Mouse (Mus musculus): ENCODE data around the gene Gjd3. TPM values are rescaled to one million over a fixed set of nuclear protein-coding genes. Genes with fewer than 3 reads are reported as not detected.

Gene Gjd3
- polyA plus RNA-seq, 1 experiment from 2014 or later, result 0.51 TPM

- Histone ChIP-seq H3K4me1 (replicated peaks) (peaks cover 74% of the 10 kb centered on the region), H3K27me3 (no peaks in the 10 kb centered on the region), H3K4me2 (peak overlapping the region; percentile 99), H3K9ac (replicated peaks) (peak overlapping the region; percentile 79), H3K9me3 (no peaks in the 10 kb centered on the region), H3K27ac (peak overlapping the region; percentile 76), H3K36me3 (peaks cover 28% of the 10 kb centered on the region), H3K4me3 (replicated peaks) (peak overlapping the region; percentile 73)
- ATAC-seq (ENCODE audit: insufficient number of reproducible peaks, insufficient read depth, low FRiP score, low TSS enrichment, low read depth), result no peak
- WGBS, result 2% methylated on average over 18 of the region's 18 CpGs
Observed at GRCm38 (mm10) chr11:98961051-98961592, 21.7 kb downstream of the Gjd3 start.

GRCm38 (mm10) chr11:98960313-98960906 is 22.4 kb downstream of the Gjd3 start:
- Histone ChIP-seq H3K27ac (peak overlapping the region; percentile 76), H3K27me3 (no peaks in the 10 kb centered on the region), H3K36me3 (peaks cover 27% of the 10 kb centered on the region), H3K4me1 (replicated peaks) (peaks cover 73% of the 10 kb centered on the region), H3K4me3 (replicated peaks) (peak overlapping the region; percentile 73), H3K4me2 (peak overlapping the region; percentile 99), H3K9me3 (no peaks in the 10 kb centered on the region), H3K9ac (replicated peaks) (peak overlapping the region; percentile 79)
- 0 out of 2 replicates have a peak, but pooled peaks have one; percentile 4 for ATAC-seq (ENCODE audit: insufficient number of reproducible peaks, insufficient read depth, low FRiP score, low TSS enrichment, low read depth)
- under 1% methylated on average over 49 of the region's 53 CpGs for WGBS

GRCm38 (mm10) chr11:98959437-98960312 is 23.1 kb downstream of the Gjd3 start:
- H3K4me1 ChIP-seq (replicated peaks), result peaks cover 73% of the 10 kb centered on the region
- H3K27ac ChIP-seq, result peak overlapping the region; percentile 76
- H3K36me3 ChIP-seq, result peaks cover 27% of the 10 kb centered on the region
- peak overlapping the region; percentile 73 for H3K4me3 ChIP-seq (replicated peaks)
- H3K4me2 ChIP-seq, result peak overlapping the region; percentile 99
- WGBS, result under 1% methylated on average over 43 of the region's 43 CpGs
- H3K27me3 ChIP-seq, result no peaks in the 10 kb centered on the region
- H3K9me3 ChIP-seq, result no peaks in the 10 kb centered on the region
- H3K9ac ChIP-seq (replicated peaks), result peak overlapping the region; percentile 79
- ATAC-seq (ENCODE audit: insufficient number of reproducible peaks, insufficient read depth, low FRiP score, low TSS enrichment, low read depth), result peak; percentile 13; the same call in 1 of the 2 replicates

GRCm38 (mm10) chr11:98956340-98956739 is 26.5 kb downstream of the Gjd3 start:
- Histone ChIP-seq H3K9me3 (no peaks in the 10 kb centered on the region), H3K27me3 (no peaks in the 10 kb centered on the region), H3K36me3 (peaks cover 41% of the 10 kb centered on the region), H3K4me2 (no peak overlapping the region), H3K27ac (no peak overlapping the region), H3K4me1 (replicated peaks) (peaks cover 69% of the 10 kb centered on the region), H3K4me3 (replicated peaks) (no peak overlapping the region), H3K9ac (replicated peaks) (no peak overlapping the region)
- ATAC-seq (ENCODE audit: insufficient number of reproducible peaks, insufficient read depth, low FRiP score, low TSS enrichment, low read depth), result no peak
- WGBS, result 75% methylated on average over 10 of the region's 10 CpGs

DNA sequence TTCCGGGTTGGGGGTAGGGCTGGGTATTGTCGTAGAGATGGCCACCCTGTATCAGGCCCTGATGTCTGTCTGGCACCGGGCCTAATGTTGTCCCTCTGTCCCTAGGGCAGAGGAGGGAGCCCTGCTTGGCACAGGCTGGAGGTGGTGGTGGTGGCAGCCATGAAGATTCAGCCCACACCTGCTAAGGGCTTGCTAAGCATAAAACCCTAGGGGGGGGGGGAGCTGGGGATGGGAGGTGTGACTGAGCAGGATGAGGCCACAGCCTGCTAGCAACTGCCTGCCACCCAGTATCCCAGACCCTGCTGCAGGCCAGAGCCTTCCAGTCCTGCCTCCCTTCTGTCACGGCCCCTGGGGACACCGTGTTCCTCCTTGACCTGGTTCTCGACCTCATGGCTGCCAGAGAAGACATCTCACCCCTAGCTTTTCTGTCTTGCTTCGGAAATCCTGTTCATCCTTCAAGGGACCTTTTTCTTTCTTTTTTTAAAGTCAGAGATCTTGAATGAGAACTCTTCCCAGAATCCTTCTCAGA is 27.0 kb downstream of the Gjd3 start:
- no peak for ATAC-seq (ENCODE audit: insufficient number of reproducible peaks, insufficient read depth, low FRiP score, low TSS enrichment, low read depth)
- H3K27me3 ChIP-seq, result no peaks in the 10 kb centered on the region
- H3K4me3 ChIP-seq (replicated peaks), result no peak overlapping the region
- WGBS, result 31% methylated on average over 6 of the region's 7 CpGs
- peak overlapping the region; percentile 39; the same call in 1 of the 2 replicates for H3K4me2 ChIP-seq
- H3K9me3 ChIP-seq, result no peaks in the 10 kb centered on the region
- 0 out of 2 replicates have a peak overlapping the region, but pooled peaks have one; percentile 18 for H3K9ac ChIP-seq (replicated peaks)
- peaks cover 69% of the 10 kb centered on the region for H3K4me1 ChIP-seq (replicated peaks)
- H3K36me3 ChIP-seq, result peaks cover 46% of the 10 kb centered on the region
- peak overlapping the region; percentile 69; the same call in 1 of the 2 replicates for H3K27ac ChIP-seq

DNA sequence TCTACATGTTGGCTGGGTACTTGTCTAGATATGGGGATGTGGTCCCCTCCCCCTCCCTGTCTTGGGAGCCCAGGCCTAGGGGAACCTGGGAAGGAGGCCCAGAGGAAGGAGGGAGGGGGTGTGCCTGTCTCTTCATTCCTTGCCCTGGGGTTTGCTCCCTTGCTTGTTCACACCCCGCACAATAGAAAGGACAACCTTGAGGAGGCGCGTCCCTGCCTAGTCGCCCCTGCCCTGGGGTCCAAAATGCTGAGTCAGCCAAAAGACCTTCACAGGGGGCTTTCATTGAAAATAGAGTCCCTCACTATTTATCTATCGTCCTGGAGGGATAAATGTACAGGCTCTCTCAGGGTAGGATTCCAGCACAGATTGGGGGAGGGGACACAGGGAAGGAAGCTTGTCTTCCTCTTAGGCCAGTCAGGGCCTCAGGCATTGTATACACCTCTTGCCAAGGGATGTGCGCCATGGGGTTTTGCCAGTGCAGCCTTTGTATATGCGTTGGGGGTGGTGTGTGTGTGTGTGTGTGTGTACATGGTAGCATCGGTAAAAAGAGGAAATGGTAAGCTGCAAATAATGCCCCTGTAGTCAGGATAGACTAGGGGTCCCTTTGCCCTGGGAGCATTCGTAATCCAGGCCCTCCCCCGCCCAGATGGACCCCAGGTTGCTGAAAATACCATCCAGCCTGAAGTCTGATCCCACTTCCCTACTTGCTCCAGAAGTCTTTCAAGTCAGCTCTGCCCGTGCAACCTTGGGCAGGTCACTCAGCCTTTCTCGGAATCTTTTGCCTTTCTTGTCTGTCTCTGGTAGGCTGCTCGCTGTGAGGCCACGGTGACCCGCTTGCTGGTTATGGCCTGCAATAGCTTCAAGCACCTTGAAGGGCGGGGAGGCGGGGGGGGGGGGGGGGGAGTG is 27.8 kb downstream of the Gjd3 start:
- H3K4me3 ChIP-seq (replicated peaks), result no peak overlapping the region
- H3K4me1 ChIP-seq (replicated peaks), result peaks cover 68% of the 10 kb centered on the region
- peaks cover 53% of the 10 kb centered on the region for H3K36me3 ChIP-seq
- H3K9ac ChIP-seq (replicated peaks), result peak overlapping the region; percentile 18; the same call in 1 of the 2 replicates
- H3K27ac ChIP-seq, result peak overlapping the region; percentile 69
- no peak for ATAC-seq (ENCODE audit: insufficient number of reproducible peaks, insufficient read depth, low FRiP score, low TSS enrichment, low read depth)
- no peaks in the 10 kb centered on the region for H3K9me3 ChIP-seq
- no peaks in the 10 kb centered on the region for H3K27me3 ChIP-seq
- H3K4me2 ChIP-seq, result peak overlapping the region; percentile 39
- WGBS, result 16% methylated on average over 16 of the region's 17 CpGs

DNA sequence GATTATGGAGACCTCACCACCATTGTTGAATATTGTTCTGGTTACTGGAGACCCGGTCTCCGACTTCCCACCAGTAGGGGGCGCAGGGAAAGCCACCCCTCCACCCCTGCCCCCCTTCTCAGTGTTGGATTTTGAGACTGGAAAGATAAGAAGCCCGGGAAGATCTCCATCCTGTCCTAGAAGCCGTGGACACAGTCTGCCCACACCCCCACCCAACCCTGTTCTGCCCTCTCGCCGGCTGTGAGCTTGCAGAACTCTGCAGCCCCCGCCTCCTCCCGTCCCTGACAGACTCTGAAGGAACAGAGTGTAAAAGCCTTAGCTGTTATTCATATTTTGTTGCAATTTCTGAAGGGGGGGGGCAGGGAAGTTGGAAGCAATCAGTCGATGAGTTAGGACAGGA is 28.4 kb downstream of the Gjd3 start:
- H3K4me3 ChIP-seq (replicated peaks), result no peak overlapping the region
- H3K9me3 ChIP-seq, result no peaks in the 10 kb centered on the region
- H3K9ac ChIP-seq (replicated peaks), result no peak overlapping the region
- H3K4me1 ChIP-seq (replicated peaks), result peaks cover 68% of the 10 kb centered on the region
- H3K36me3 ChIP-seq, result peaks cover 60% of the 10 kb centered on the region
- no peak for ATAC-seq (ENCODE audit: insufficient number of reproducible peaks, insufficient read depth, low FRiP score, low TSS enrichment, low read depth)
- H3K27ac ChIP-seq, result peak overlapping the region; percentile 69
- WGBS, result 11% methylated on average over 10 of the region's 10 CpGs
- no peaks in the 10 kb centered on the region for H3K27me3 ChIP-seq
- peak overlapping the region; percentile 39 for H3K4me2 ChIP-seq

GRCm38 (mm10) chr11:98953835-98954320 is 28.9 kb downstream of the Gjd3 start:
- Histone ChIP-seq H3K27ac (peak overlapping the region; percentile 69), H3K4me3 (replicated peaks) (no peak overlapping the region), H3K36me3 (peaks cover 63% of the 10 kb centered on the region), H3K27me3 (no peaks in the 10 kb centered on the region), H3K9ac (replicated peaks) (no peak overlapping the region), H3K9me3 (no peaks in the 10 kb centered on the region), H3K4me2 (peak overlapping the region; percentile 39; the same call in 1 of the 2 replicates), H3K4me1 (replicated peaks) (peaks cover 67% of the 10 kb centered on the region)
- ATAC-seq (ENCODE audit: insufficient number of reproducible peaks, insufficient read depth, low FRiP score, low TSS enrichment, low read depth), result no peak
- 35% methylated on average over 13 of the region's 13 CpGs for WGBS

- peaks cover 63% of the 10 kb centered on the region for H3K4me1 ChIP-seq (replicated peaks)
Observed at GRCm38 (mm10) chr11:98953361-98953760, 29.5 kb downstream of the Gjd3 start.

GRCm38 (mm10) chr11:98952736-98953135 is 30.1 kb downstream of the Gjd3 start:
- peaks cover 56% of the 10 kb centered on the region for H3K36me3 ChIP-seq
- 50% methylated on average over 2 of the region's 2 CpGs for WGBS
- H3K4me1 ChIP-seq (replicated peaks), result peaks cover 65% of the 10 kb centered on the region
- no peaks in the 10 kb centered on the region for H3K9me3 ChIP-seq
- H3K27me3 ChIP-seq, result no peaks in the 10 kb centered on the region
- no peak overlapping the region for H3K4me2 ChIP-seq
- H3K27ac ChIP-seq, result peak overlapping the region; percentile 41
- ATAC-seq (ENCODE audit: insufficient number of reproducible peaks, insufficient read depth, low FRiP score, low TSS enrichment, low read depth), result no peak
- no peak overlapping the region for H3K9ac ChIP-seq (replicated peaks)
- H3K4me3 ChIP-seq (replicated peaks), result no peak overlapping the region

More at GRCm38 (mm10) chr11:98953361-98953760, 29.5 kb downstream of the Gjd3 start:
- no peak overlapping the region for H3K4me2 ChIP-seq
- no peak overlapping the region for H3K9ac ChIP-seq (replicated peaks)
- no peak for ATAC-seq (ENCODE audit: insufficient number of reproducible peaks, insufficient read depth, low FRiP score, low TSS enrichment, low read depth)
- H3K27me3 ChIP-seq, result no peaks in the 10 kb centered on the region
- 0 out of 2 replicates have a peak overlapping the region, but pooled peaks have one; percentile 3 for H3K4me3 ChIP-seq (replicated peaks)
- 14% methylated on average over 2 of the region's 2 CpGs for WGBS
- no peaks in the 10 kb centered on the region for H3K9me3 ChIP-seq
- peak overlapping the region; percentile 41; the same call in 1 of the 2 replicates for H3K27ac ChIP-seq
- peaks cover 58% of the 10 kb centered on the region for H3K36me3 ChIP-seq

All from limb, embryonic 12.5 days (tissue).